Mouse (Mus musculus) kidney, postnatal 25 days (tissue): ENCODE results near the gene Casq2.

Experiments used
- DNase-seq, 2 experiments: peaks; one replicate each; pipeline ENCODE4 v3.0.0; 2021; ENCODE audit warnings: mixed read lengths in 2 of 2

Casq2 gene

GRCm38 (mm10) chr3:102083589-102084230 lies 2.5 kb upstream of the Casq2 start:
- DNase-seq, result no peak

GRCm38 (mm10) chr3:102084833-102085491 lies 1.3 kb upstream of the Casq2 start:
- DNase-seq, result no peak

GRCm38 (mm10) chr3:102085719-102086118 lies 496 bp upstream of the Casq2 start:
- peak; percentile 16 to 49 for DNase-seq

GRCm38 (mm10) chr3:102094841-102095240 lies 8.6 kb downstream of the Casq2 start:
- DNase-seq, result no peak

GRCm38 (mm10) chr3:102095412-102095811 lies 9.2 kb downstream of the Casq2 start:
- no peak for DNase-seq

GRCm38 (mm10) chr3:102096366-102096765 lies 10.2 kb downstream of the Casq2 start:
- no peak for DNase-seq

- no peak for DNase-seq
Observed at GRCm38 (mm10) chr3:102096976-102097375, 10.8 kb downstream of the Casq2 start.

GRCm38 (mm10) chr3:102099242-102099641 lies 13.0 kb downstream of the Casq2 start:
- DNase-seq, result no peak

- DNase-seq, result no peak
Observed at GRCm38 (mm10) chr3:102099793-102100192, 13.6 kb downstream of the Casq2 start.

GRCm38 (mm10) chr3:102101445-102101844 lies 15.2 kb downstream of the Casq2 start:
- peak in 1 of 2 experiments; percentile 40 for DNase-seq

- DNase-seq, result no peak
Observed at GRCm38 (mm10) chr3:102103811-102104565, 17.8 kb downstream of the Casq2 start.

- no peak for DNase-seq
Observed at GRCm38 (mm10) chr3:102108201-102108600, 22.0 kb downstream of the Casq2 start.

- DNase-seq, result no peak
Observed at GRCm38 (mm10) chr3:102111979-102112599, 25.9 kb downstream of the Casq2 start.

GRCm38 (mm10) chr3:102120947-102121346 lies 34.7 kb downstream of the Casq2 start:
- DNase-seq, result no peak

GRCm38 (mm10) chr3:102122046-102122445 lies 35.8 kb downstream of the Casq2 start:
- peak in 1 of 2 experiments; percentile 14 for DNase-seq

GRCm38 (mm10) chr3:102123654-102124053 lies 37.4 kb downstream of the Casq2 start:
- DNase-seq, result no peak

GRCm38 (mm10) chr3:102125546-102125945 lies 39.3 kb downstream of the Casq2 start:
- DNase-seq, result no peak

GRCm38 (mm10) chr3:102127114-102127513 lies 40.9 kb downstream of the Casq2 start:
- no peak for DNase-seq

- no peak for DNase-seq
Observed at GRCm38 (mm10) chr3:102128242-102128641, 42.0 kb downstream of the Casq2 start.

- peak in 1 of 2 experiments; percentile 22 for DNase-seq
Observed at GRCm38 (mm10) chr3:102130478-102130877, 44.3 kb downstream of the Casq2 start.

- DNase-seq, result no peak
Observed at GRCm38 (mm10) chr3:102131627-102132324, 45.6 kb downstream of the Casq2 start.

GRCm38 (mm10) chr3:102135389-102136113 lies 49.3 kb downstream of the Casq2 start:
- peak in 1 of 2 experiments; percentile 12 for DNase-seq
